Mouse (Mus musculus) C2C12 (cell line): ENCODE measurements around the gene F2rl3. TPM values are rescaled to one million over a fixed set of nuclear protein-coding genes. Genes with fewer than 3 reads are reported as not detected.

Experiments used
- H3K27me3 ChIP-seq: one replicate; pipeline ENCODE4 v1.6.1; 2011; ENCODE audit not compliant: control insufficient read depth, insufficient read depth, insufficient read length
- H3K36me3 ChIP-seq: one replicate; pipeline ENCODE4 v1.6.1; 2011; ENCODE audit not compliant: control insufficient read depth, insufficient read depth
- H3K4me3 ChIP-seq: one replicate; pipeline ENCODE4 v1.5.1; 2011; ENCODE audit warnings: mild to moderate bottlenecking, control low read depth; ENCODE audit not compliant: poor library complexity, insufficient read depth, severe bottlenecking
- H3K79me2 ChIP-seq: one replicate; pipeline ENCODE4 v1.6.1; 2011; ENCODE audit not compliant: control insufficient read depth, insufficient read depth
- H3K79me3 ChIP-seq: one replicate; pipeline ENCODE4 v1.6.1; 2011; ENCODE audit warnings: low read depth, control low read depth
- H3ac ChIP-seq: one replicate; pipeline ENCODE3; 2011; ENCODE audit warnings: low read depth; ENCODE audit not compliant: control insufficient read depth, insufficient read length
- CEBPB ChIP-seq: IDR thresholded peaks from one replicate; pipeline ENCODE4 v1.6.1; 2011; ENCODE audit warnings: low read depth, mild to moderate bottlenecking, control low read depth, moderate library complexity
- CTCF ChIP-seq: IDR thresholded peaks from one replicate; pipeline ENCODE4 v1.5.1; 2011; ENCODE audit not compliant: control insufficient read depth, insufficient read depth, insufficient read length
- FOSL1 ChIP-seq: IDR thresholded peaks from one replicate; pipeline ENCODE4 v1.8.0; 2011; ENCODE audit warnings: mild to moderate bottlenecking, low read length; ENCODE audit not compliant: poor library complexity, insufficient read depth, severe bottlenecking
- MAX ChIP-seq: IDR thresholded peaks from one replicate; pipeline ENCODE4 v1.6.1; 2011; ENCODE audit warnings: mild to moderate bottlenecking, control low read depth
- MYOD1 ChIP-seq: IDR thresholded peaks from one replicate; pipeline ENCODE4 v1.6.1; 2011; ENCODE audit warnings: low read depth; ENCODE audit not compliant: control insufficient read depth, insufficient read length
- MYOG ChIP-seq: IDR thresholded peaks from one replicate; pipeline ENCODE4 v1.6.1; 2011; ENCODE audit not compliant: control insufficient read depth, insufficient read length; ENCODE audit errors: extremely low read depth
- USF1 ChIP-seq: IDR thresholded peaks from one replicate; pipeline ENCODE4 v1.6.1; 2011; ENCODE audit warnings: low read depth, mild to moderate bottlenecking, control low read depth, moderate library complexity
- polyA plus RNA-seq: library from polyadenylated mRNA; unstranded; fragments of >200 nt; fragmentation: generic; extraction: Trizol; gene quantifications from one replicate; pipeline ENCODE4 v1.2.1, GENCODE M21; 2012; ENCODE audit warnings: missing spikeins

The F2rl3 gene
- polyA plus RNA-seq, 1 experiment, result 0.53 TPM

- H3K79me3 ChIP-seq, result no peaks in the 10 kb centered on the region
- TF ChIP-seq CEBPB, result no peak
- TF ChIP-seq USF1, result no peak
- TF ChIP-seq FOSL1, result no peak
- TF ChIP-seq MYOD1, result no peak
- no peak for TF ChIP-seq CTCF
- no peak for TF ChIP-seq MYOG
- TF ChIP-seq MAX, result no peak
- no peak overlapping the region for H3ac ChIP-seq
These were observed 11.4 kb upstream of the F2rl3 start for GRCm38 (mm10) chr8:72750266-72750665.

GRCm38 (mm10) chr8:72751126-72751525 lies 10.6 kb upstream of the F2rl3 start:
- TF ChIP-seq MAX (no peak), CTCF (no peak), MYOG (no peak), FOSL1 (no peak), CEBPB (no peak), USF1 (no peak), MYOD1 (no peak)
- Histone ChIP-seq H3K27me3 (no peaks in the 10 kb centered on the region), H3K79me2 (no peaks in the 10 kb centered on the region), H3K36me3 (peaks cover 74% of the 10 kb centered on the region), H3K79me3 (no peaks in the 10 kb centered on the region), H3ac (no peak overlapping the region), H3K4me3 (no peak overlapping the region)

More at GRCm38 (mm10) chr8:72750266-72750665, 11.4 kb upstream of the F2rl3 start:
- Histone ChIP-seq H3K4me3 (no peak overlapping the region), H3K79me2 (no peaks in the 10 kb centered on the region), H3K27me3 (no peaks in the 10 kb centered on the region), H3K36me3 (peaks cover 73% of the 10 kb centered on the region)

- no peak overlapping the region for H3K4me3 ChIP-seq
- no peak for TF ChIP-seq MYOG
- TF ChIP-seq CTCF, result no peak
- TF ChIP-seq CEBPB, result no peak
- no peak for TF ChIP-seq FOSL1
- no peak for TF ChIP-seq MYOD1
- TF ChIP-seq MAX, result no peak
- no peak for TF ChIP-seq USF1
- no peak overlapping the region for H3ac ChIP-seq
- no peaks in the 10 kb centered on the region for H3K79me3 ChIP-seq
- no peaks in the 10 kb centered on the region for H3K27me3 ChIP-seq
- H3K36me3 ChIP-seq, result peaks cover 70% of the 10 kb centered on the region
- no peaks in the 10 kb centered on the region for H3K79me2 ChIP-seq
These were observed 9.4 kb upstream of the F2rl3 start for GRCm38 (mm10) chr8:72752289-72752688.

- no peaks in the 10 kb centered on the region for H3K27me3 ChIP-seq
- TF ChIP-seq USF1, result no peak
- TF ChIP-seq CTCF, result no peak
- TF ChIP-seq MYOG, result no peak
- no peak for TF ChIP-seq CEBPB
- TF ChIP-seq MAX, result no peak
- TF ChIP-seq FOSL1, result no peak
- no peak for TF ChIP-seq MYOD1
- peaks cover 70% of the 10 kb centered on the region for H3K36me3 ChIP-seq
These were observed 8.5 kb upstream of the F2rl3 start for GRCm38 (mm10) chr8:72753165-72753564.

GRCm38 (mm10) chr8:72753781-72754180 lies 7.9 kb upstream of the F2rl3 start:
- Histone ChIP-seq H3ac (no peak overlapping the region), H3K79me3 (no peaks in the 10 kb centered on the region), H3K27me3 (no peaks in the 10 kb centered on the region), H3K36me3 (peaks cover 65% of the 10 kb centered on the region), H3K79me2 (no peaks in the 10 kb centered on the region), H3K4me3 (no peak overlapping the region)
- no peak for TF ChIP-seq CEBPB
- TF ChIP-seq FOSL1, result no peak
- TF ChIP-seq MAX, result no peak
- TF ChIP-seq USF1, result no peak
- no peak for TF ChIP-seq MYOG
- TF ChIP-seq MYOD1, result no peak
- no peak for TF ChIP-seq CTCF

More at GRCm38 (mm10) chr8:72753165-72753564, 8.5 kb upstream of the F2rl3 start:
- H3K4me3 ChIP-seq, result no peak overlapping the region
- no peaks in the 10 kb centered on the region for H3K79me2 ChIP-seq
- no peak overlapping the region for H3ac ChIP-seq
- no peaks in the 10 kb centered on the region for H3K79me3 ChIP-seq

GRCm38 (mm10) chr8:72756031-72756430 lies 5.6 kb upstream of the F2rl3 start:
- Histone ChIP-seq H3K36me3 (peaks cover 43% of the 10 kb centered on the region), H3ac (no peak overlapping the region), H3K4me3 (no peak overlapping the region)

More at GRCm38 (mm10) chr8:72756031-72756430, 5.6 kb upstream of the F2rl3 start:
- Histone ChIP-seq H3K27me3 (no peaks in the 10 kb centered on the region), H3K79me3 (no peaks in the 10 kb centered on the region), H3K79me2 (no peaks in the 10 kb centered on the region)
- TF ChIP-seq FOSL1 (no peak), MYOD1 (no peak), USF1 (no peak)
